Mouse (Mus musculus) splenic B cell, adult 2 months (primary cell): ENCODE measurements at regions not wholly inside any gene's neighbourhood (a gene's known extent, or its start where the extent isn't known, plus 50 kb on each side); places are given as distances from the start of the nearest gene placed in this dataset.
A peak's percentile ranks its signal among the peaks of the same experiment; 100 is the strongest.

Experiments
- DNase-seq: peaks from one replicate; pipeline ENCODE4 v3.0.0-alpha.2; 2011; ENCODE audit warnings: low read depth, low spot score
- H3K27me3 ChIP-seq: 2 replicates; pipeline ENCODE4 v1.6.1; 2012; ENCODE audit warnings: mild to moderate bottlenecking, low read length, moderate library complexity, mixed read lengths; ENCODE audit not compliant: control insufficient read depth, poor library complexity, insufficient read depth, severe bottlenecking
- H3K36me3 ChIP-seq: 2 replicates; pipeline ENCODE4 v1.6.1; 2012; ENCODE audit warnings: mild to moderate bottlenecking, low read length, moderate library complexity, mixed read lengths; ENCODE audit not compliant: control insufficient read depth, poor library complexity, insufficient read depth, severe bottlenecking

GRCm38 (mm10) chr2:10307376-10307775, 62.9 kb upstream of the Sfmbt2 start:
- DNase-seq: no peak
- Histone ChIP-seq H3K27me3 (no peaks in the 10 kb centered on the region), H3K36me3 (no peaks in the 10 kb centered on the region)

- no peak for DNase-seq
- H3K27me3 ChIP-seq: no peaks in the 10 kb centered on the region
These were observed 60.7 kb upstream of the Sfmbt2 start for GRCm38 (mm10) chr2:10309656-10310055.

GRCm38 (mm10) chr2:10311719-10312118, 58.6 kb upstream of the Sfmbt2 start:
- Histone ChIP-seq H3K27me3 (no peaks in the 10 kb centered on the region), H3K36me3 (no peaks in the 10 kb centered on the region)
- DNase-seq: peak; percentile 49

More at GRCm38 (mm10) chr2:10309656-10310055, 60.7 kb upstream of the Sfmbt2 start:
- H3K36me3 ChIP-seq: no peaks in the 10 kb centered on the region

GRCm38 (mm10) chr2:10312398-10312797, 57.9 kb upstream of the Sfmbt2 start:
- DNase-seq: no peak
- Histone ChIP-seq H3K27me3 (no peaks in the 10 kb centered on the region), H3K36me3 (no peaks in the 10 kb centered on the region)

GRCm38 (mm10) chr2:10314251-10315243, 55.8 kb upstream of the Sfmbt2 start:
- peak; percentile 21 for DNase-seq
- Histone ChIP-seq H3K27me3 (no peaks in the 10 kb centered on the region), H3K36me3 (no peaks in the 10 kb centered on the region)

- Histone ChIP-seq H3K27me3 (no peaks in the 10 kb centered on the region), H3K36me3 (no peaks in the 10 kb centered on the region)
- no peak for DNase-seq
These were observed 54.0 kb upstream of the Sfmbt2 start for GRCm38 (mm10) chr2:10316347-10316746.

- Histone ChIP-seq H3K27me3 (no peaks in the 10 kb centered on the region), H3K36me3 (no peaks in the 10 kb centered on the region)
- DNase-seq: no peak
These were observed 52.0 kb upstream of the Sfmbt2 start for GRCm38 (mm10) chr2:10318166-10318768.
